Mouse (Mus musculus): ENCODE measurements around the gene Zfp287. TPM values are rescaled to one million over a fixed set of nuclear protein-coding genes. Genes with fewer than 3 reads are reported as not detected.

The Zfp287 gene
- polyA plus RNA-seq, 1 experiment, result 0.90 TPM

GRCm38 (mm10) chr11:62678778-62679354, 52.8 kb downstream of the Zfp287 start:
- Histone ChIP-seq H3K36me3 (ENCODE audit: control insufficient read depth, insufficient read depth) (no peaks in the 10 kb centered on the region), H3ac (ENCODE audit: control insufficient read depth, insufficient read length) (no peak overlapping the region), H3K4me2 (ENCODE audit: low read depth) (no peak overlapping the region), H3K27me3 (ENCODE audit: control insufficient read depth, insufficient read depth, insufficient read length) (no peaks in the 10 kb centered on the region), H3K79me2 (ENCODE audit: control insufficient read depth, insufficient read depth) (no peaks in the 10 kb centered on the region), H3K4me3 (no peak overlapping the region)
- TF ChIP-seq MYOD1 (IDR thresholded peaks at IDR 0.05; ENCODE audit: control insufficient read depth in 1 of 3, insufficient read length in 2 of 3, low read depth in 2 of 3), result no peak
- TF ChIP-seq POLR2A (IDR thresholded peaks at IDR 0.05; ENCODE audit: insufficient read length, low read depth), result no peak

- H3ac ChIP-seq (ENCODE audit: control insufficient read depth, insufficient read length), result no peak overlapping the region
- no peaks in the 10 kb centered on the region for H3K79me2 ChIP-seq (ENCODE audit: control insufficient read depth, insufficient read depth)
- H3K4me3 ChIP-seq, result no peak overlapping the region
- TF ChIP-seq USF1 (IDR thresholded peaks at IDR 0.05; ENCODE audit: low read depth), result no peak
- no peak for TF ChIP-seq CEBPB (IDR thresholded peaks at IDR 0.05; ENCODE audit: insufficient read depth, poor library complexity, severe bottlenecking)
- TF ChIP-seq MYOG (IDR thresholded peaks at IDR 0.05; ENCODE audit: control insufficient read depth in 1 of 3, insufficient read depth in 1 of 3, insufficient read length in 2 of 3, low read depth in 2 of 3), result no peak
- no peak for TF ChIP-seq TCF12 (IDR thresholded peaks at IDR 0.05; ENCODE audit: insufficient read depth, poor library complexity, severe bottlenecking)
- TF ChIP-seq REST (IDR thresholded peaks at IDR 0.05; ENCODE audit: insufficient read depth, insufficient read length), result no peak
- no peak for TF ChIP-seq SRF (IDR thresholded peaks at IDR 0.05; ENCODE audit: control insufficient read depth, insufficient read length, low read depth)
- no peak for TF ChIP-seq POLR2AphosphoS2 (IDR thresholded peaks at IDR 0.05; ENCODE audit: insufficient read length, low read depth)
- no peak for TF ChIP-seq MYOD1 (IDR thresholded peaks at IDR 0.05; ENCODE audit: control insufficient read depth in 1 of 3, insufficient read length in 2 of 3, low read depth in 2 of 3)
- no peak for TF ChIP-seq POLR2A (IDR thresholded peaks at IDR 0.05; ENCODE audit: insufficient read length, low read depth)
- no peak for TF ChIP-seq TCF3 (IDR thresholded peaks at IDR 0.05; ENCODE audit: insufficient read length, low read depth)
- TF ChIP-seq E2F4 (IDR thresholded peaks at IDR 0.05; ENCODE audit: insufficient read depth), result no peak
- H3K4me2 ChIP-seq (ENCODE audit: low read depth), result no peak overlapping the region
- no peaks in the 10 kb centered on the region for H3K36me3 ChIP-seq (ENCODE audit: control insufficient read depth, insufficient read depth)
- H3K27me3 ChIP-seq (ENCODE audit: control insufficient read depth, insufficient read depth, insufficient read length), result no peaks in the 10 kb centered on the region
Measured at GRCm38 (mm10) chr11:62676290-62676596, 55.5 kb downstream of the Zfp287 start.

GRCm38 (mm10) chr11:62675480-62676289, 56.0 kb downstream of the Zfp287 start:
- Histone ChIP-seq H3K4me3 (no peak overlapping the region), H3ac (ENCODE audit: control insufficient read depth, insufficient read length) (no peak overlapping the region), H3K79me2 (ENCODE audit: control insufficient read depth, insufficient read depth) (no peaks in the 10 kb centered on the region), H3K27me3 (ENCODE audit: control insufficient read depth, insufficient read depth, insufficient read length) (no peaks in the 10 kb centered on the region), H3K4me2 (ENCODE audit: low read depth) (peak overlapping the region; percentile 79), H3K36me3 (ENCODE audit: control insufficient read depth, insufficient read depth) (no peaks in the 10 kb centered on the region)
- TF ChIP-seq CEBPB (IDR thresholded peaks at IDR 0.05; ENCODE audit: insufficient read depth, poor library complexity, severe bottlenecking) (no peak), USF1 (IDR thresholded peaks at IDR 0.05; ENCODE audit: low read depth) (no peak), POLR2AphosphoS2 (IDR thresholded peaks at IDR 0.05; ENCODE audit: insufficient read length, low read depth) (no peak), TCF12 (IDR thresholded peaks at IDR 0.05; ENCODE audit: insufficient read depth, poor library complexity, severe bottlenecking) (no peak)

- Histone ChIP-seq H3K79me2 (ENCODE audit: control insufficient read depth, insufficient read depth) (no peaks in the 10 kb centered on the region), H3K4me2 (ENCODE audit: low read depth) (peak overlapping the region; percentile 61)
- TF ChIP-seq CEBPB (IDR thresholded peaks at IDR 0.05; ENCODE audit: insufficient read depth, poor library complexity, severe bottlenecking), result no peak
- TF ChIP-seq SRF (IDR thresholded peaks at IDR 0.05; ENCODE audit: control insufficient read depth, insufficient read length, low read depth), result no peak
- no peak for TF ChIP-seq MYOG (IDR thresholded peaks at IDR 0.05; ENCODE audit: control insufficient read depth in 1 of 3, insufficient read depth in 1 of 3, insufficient read length in 2 of 3, low read depth in 2 of 3)
- TF ChIP-seq REST (IDR thresholded peaks at IDR 0.05; ENCODE audit: insufficient read depth, insufficient read length), result no peak
- TF ChIP-seq POLR2AphosphoS2 (IDR thresholded peaks at IDR 0.05; ENCODE audit: insufficient read length, low read depth), result no peak
- no peak for TF ChIP-seq E2F4 (IDR thresholded peaks at IDR 0.05; ENCODE audit: insufficient read depth)
- no peak for TF ChIP-seq TCF3 (IDR thresholded peaks at IDR 0.05; ENCODE audit: insufficient read length, low read depth)
- no peak for TF ChIP-seq MYOD1 (IDR thresholded peaks at IDR 0.05; ENCODE audit: control insufficient read depth in 1 of 3, insufficient read length in 2 of 3, low read depth in 2 of 3)
- no peak for TF ChIP-seq USF1 (IDR thresholded peaks at IDR 0.05; ENCODE audit: low read depth)
- TF ChIP-seq MAX (IDR thresholded peaks at IDR 0.05; ENCODE audit: low read depth), result no peak
- TF ChIP-seq TCF12 (IDR thresholded peaks at IDR 0.05; ENCODE audit: insufficient read depth, poor library complexity, severe bottlenecking), result no peak
- no peak for TF ChIP-seq POLR2A (IDR thresholded peaks at IDR 0.05; ENCODE audit: insufficient read length, low read depth)
Measured at GRCm38 (mm10) chr11:62670006-62670405, 61.7 kb downstream of the Zfp287 start.

GRCm38 (mm10) chr11:62669471-62669870, 62.2 kb downstream of the Zfp287 start:
- Histone ChIP-seq H3ac (ENCODE audit: control insufficient read depth, insufficient read length) (no peak overlapping the region), H3K36me3 (ENCODE audit: control insufficient read depth, insufficient read depth) (peaks cover 4% of the 10 kb centered on the region), H3K4me2 (ENCODE audit: low read depth) (peak overlapping the region; percentile 61), H3K27me3 (ENCODE audit: control insufficient read depth, insufficient read depth, insufficient read length) (no peaks in the 10 kb centered on the region), H3K4me3 (peak overlapping the region; percentile 1), H3K79me2 (ENCODE audit: control insufficient read depth, insufficient read depth) (no peaks in the 10 kb centered on the region)
- TF ChIP-seq TCF3 (IDR thresholded peaks at IDR 0.05; ENCODE audit: insufficient read length, low read depth), result no peak
- TF ChIP-seq USF1 (IDR thresholded peaks at IDR 0.05; ENCODE audit: low read depth), result peak; percentile 4

More at GRCm38 (mm10) chr11:62670006-62670405, 61.7 kb downstream of the Zfp287 start:
- Histone ChIP-seq H3K36me3 (ENCODE audit: control insufficient read depth, insufficient read depth) (peaks cover 4% of the 10 kb centered on the region), H3K4me3 (peak overlapping the region; percentile 1), H3K27me3 (ENCODE audit: control insufficient read depth, insufficient read depth, insufficient read length) (no peaks in the 10 kb centered on the region), H3ac (ENCODE audit: control insufficient read depth, insufficient read length) (no peak overlapping the region)

All from myocyte (in vitro differentiated cells).